Mouse (Mus musculus) gonadal fat pad, adult 2 months (tissue): ENCODE data around the gene Ece1. TPM values are rescaled to one million over a fixed set of nuclear protein-coding genes. Genes with fewer than 3 reads are reported as not detected.

ENCODE experiments used
- DNase-seq: peaks from one replicate; pipeline ENCODE4 v3.0.0-alpha.2; 2012; ENCODE audit warnings: low read depth
- polyA plus RNA-seq: library from polyadenylated mRNA; depleted of rRNA; stranded (reverse); fragments of >200 nt; gene quantifications from 2 replicates; pipeline ENCODE4 v1.2.3, GENCODE M21; 2012

The Ece1 gene
- polyA plus RNA-seq, 1 experiment = 21.3 TPM

DNA sequence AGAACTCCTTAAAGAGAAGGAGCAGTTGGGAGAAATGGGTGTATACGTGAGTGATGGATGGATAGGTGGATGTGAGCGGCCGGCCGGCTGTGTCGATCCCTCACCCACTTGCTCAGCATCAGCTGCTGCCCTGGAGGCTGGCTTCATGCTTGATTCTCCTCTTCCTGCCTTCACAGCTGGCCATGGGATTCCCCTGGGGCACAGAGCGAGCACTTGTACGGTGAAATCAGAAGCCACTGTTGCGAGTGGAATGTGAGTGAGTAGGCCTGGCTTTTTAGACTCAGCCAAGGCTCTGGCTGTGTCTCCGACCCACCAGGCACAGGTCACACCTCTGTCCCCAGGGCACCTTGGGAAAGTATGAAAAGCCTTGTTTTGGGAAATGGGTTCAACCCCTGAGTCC is 20.6 kb downstream of the Ece1 start:
- no peak for DNase-seq

DNA sequence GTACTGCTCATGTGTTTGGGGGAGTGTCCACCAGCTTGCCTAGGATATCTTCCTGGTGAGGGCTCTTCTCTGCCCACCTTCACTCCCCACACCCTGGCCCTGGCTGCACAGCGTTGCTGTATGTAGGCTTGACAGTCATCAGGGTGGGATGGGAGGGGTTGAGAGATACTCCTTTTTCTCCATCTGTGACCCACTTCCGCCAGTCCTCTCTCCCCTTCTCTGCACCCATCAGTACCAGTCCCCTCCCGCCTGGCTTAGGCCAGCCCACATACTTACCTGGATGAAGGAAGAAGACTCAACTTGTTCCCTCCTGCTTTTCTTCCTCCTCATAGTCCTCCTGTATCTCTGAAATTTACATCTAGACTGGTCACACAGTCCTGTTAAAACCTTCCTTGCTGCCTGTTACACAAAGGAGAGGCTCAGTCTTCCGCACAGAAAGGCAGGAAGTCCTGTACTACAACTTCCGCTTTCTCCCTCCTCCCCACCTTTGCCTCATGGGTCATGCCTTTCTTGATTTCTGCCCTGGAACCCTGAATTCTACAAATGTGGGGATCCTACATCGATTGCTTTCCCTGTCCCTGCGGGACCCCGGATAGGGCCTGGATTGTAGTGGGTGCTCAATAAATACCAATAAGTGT is 21.6 kb downstream of the Ece1 start:
- no peak for DNase-seq

GRCm38 (mm10) chr4:137887337-137887992 is 25.4 kb downstream of the Ece1 start:
- no peak for DNase-seq

DNA sequence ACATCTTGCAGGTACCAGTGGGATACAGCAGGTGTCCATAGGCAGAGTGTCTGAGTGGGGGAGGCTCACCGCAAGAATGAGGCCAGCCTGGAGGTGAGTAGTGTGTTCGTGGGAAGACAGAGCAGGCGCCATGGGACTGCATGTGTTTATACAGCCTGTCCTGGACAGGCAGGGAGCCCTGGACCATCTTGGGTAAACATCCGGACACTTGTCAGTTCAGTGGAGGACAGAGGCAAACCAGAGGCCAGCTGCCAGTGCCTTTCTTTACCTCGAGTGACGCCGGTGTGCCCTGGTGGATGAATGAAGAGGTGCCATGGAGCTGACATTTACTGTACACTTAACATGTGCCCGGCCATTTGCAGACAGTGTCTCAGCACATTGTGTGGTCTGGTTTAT is 26.0 kb downstream of the Ece1 start:
- DNase-seq = no peak

- no peak for DNase-seq
Measured at GRCm38 (mm10) chr4:137890596-137890995, 28.6 kb downstream of the Ece1 start.

DNA sequence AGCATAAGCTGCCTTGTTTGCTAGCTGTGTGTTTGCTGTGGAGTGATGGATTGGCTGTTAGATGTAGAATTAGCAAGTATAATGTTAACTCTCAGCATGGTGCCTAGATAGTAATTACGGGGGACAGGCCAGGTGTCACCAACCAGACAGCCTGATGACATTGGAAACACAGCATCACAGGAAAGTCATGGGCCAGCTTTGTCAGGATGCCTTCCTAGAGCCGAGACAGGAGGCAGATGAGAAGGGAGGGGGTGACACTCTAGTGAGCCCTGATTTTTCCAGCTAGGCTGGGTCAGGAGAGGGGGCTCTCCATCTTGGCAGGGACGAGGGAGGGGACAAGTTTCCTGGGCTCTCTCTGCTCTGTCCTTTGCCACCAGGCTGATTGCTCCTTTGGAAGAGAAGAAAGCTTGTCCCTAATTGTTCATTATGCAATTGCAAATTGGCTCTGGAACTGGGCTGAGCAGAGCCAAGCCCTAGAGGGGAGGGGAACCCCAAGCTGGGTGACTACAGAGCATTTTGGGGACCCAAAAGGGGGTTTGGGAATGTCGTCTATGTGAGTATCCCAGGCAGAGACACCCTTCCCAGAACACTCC is 29.6 kb downstream of the Ece1 start:
- no peak for DNase-seq

- no peak for DNase-seq
Measured at GRCm38 (mm10) chr4:137892713-137893242, 30.7 kb downstream of the Ece1 start.

DNA sequence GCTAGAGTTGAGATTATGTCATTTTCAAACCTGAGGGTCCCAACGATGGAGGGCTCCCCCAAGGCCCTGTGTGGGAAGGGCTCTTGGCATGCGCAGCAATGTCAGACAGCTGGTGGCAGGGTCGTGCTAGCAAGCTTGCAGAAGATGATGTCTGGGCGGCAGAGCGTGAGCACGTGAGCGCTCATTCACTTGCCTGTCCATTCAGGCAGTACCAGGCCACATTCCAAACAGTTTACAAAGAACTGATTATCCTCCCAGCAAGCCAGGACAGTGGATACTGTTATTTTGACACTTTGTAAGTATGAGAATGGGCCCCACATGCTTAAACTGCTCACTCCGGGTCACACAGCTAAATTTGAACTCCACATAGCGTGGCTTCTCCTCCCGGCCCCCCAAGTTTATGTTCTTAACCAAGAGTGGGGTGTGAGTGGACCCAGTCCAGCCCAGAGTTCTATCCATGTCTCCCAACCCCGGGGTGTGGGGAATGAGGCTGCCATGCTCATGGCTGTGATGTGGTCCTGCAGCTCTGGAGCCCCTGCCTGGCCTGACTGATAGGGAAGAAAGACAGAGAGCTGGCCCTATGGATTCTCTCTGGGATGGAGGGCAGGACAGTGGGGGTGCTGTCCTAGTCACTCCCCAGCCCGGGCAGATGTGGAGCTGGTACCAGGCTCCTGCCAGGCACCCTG is 34.7 kb downstream of the Ece1 start:
- no peak for DNase-seq

- DNase-seq = no peak
Measured at GRCm38 (mm10) chr4:137897298-137897612, 35.2 kb downstream of the Ece1 start.

- no peak for DNase-seq
Measured at GRCm38 (mm10) chr4:137898490-137898889, 36.5 kb downstream of the Ece1 start.

DNA sequence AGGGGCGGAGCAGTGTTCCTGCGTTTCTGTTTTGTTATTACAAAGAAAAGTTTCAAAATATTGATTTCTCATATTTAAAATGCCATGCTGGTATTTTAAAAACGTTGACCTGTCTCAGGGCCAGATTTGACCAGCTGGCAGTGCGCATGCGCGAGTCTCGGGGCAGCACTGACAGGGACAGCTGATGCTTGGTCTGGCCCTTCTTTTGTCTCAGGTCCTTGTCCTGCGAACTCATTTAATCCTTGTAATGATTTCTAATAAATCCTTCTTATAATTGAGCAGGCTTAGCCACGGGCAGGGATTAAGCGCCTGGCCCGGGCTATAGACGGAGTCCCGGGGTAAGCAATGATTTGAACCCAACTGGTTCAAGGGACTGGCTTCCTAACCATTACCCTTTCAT is 40.2 kb downstream of the Ece1 start:
- DNase-seq = no peak

- no peak for DNase-seq
Measured at GRCm38 (mm10) chr4:137902873-137903272, 40.8 kb downstream of the Ece1 start.

GRCm38 (mm10) chr4:137904956-137905551 is 43.0 kb downstream of the Ece1 start:
- no peak for DNase-seq

GRCm38 (mm10) chr4:137907979-137908378 is 45.9 kb downstream of the Ece1 start:
- no peak for DNase-seq

GRCm38 (mm10) chr4:137908489-137908888 is 46.5 kb downstream of the Ece1 start:
- no peak for DNase-seq

- DNase-seq = no peak
Measured at GRCm38 (mm10) chr4:137908915-137909314, 46.9 kb downstream of the Ece1 start.

- no peak for DNase-seq
Measured at GRCm38 (mm10) chr4:137909471-137909870, 47.4 kb downstream of the Ece1 start.

DNA sequence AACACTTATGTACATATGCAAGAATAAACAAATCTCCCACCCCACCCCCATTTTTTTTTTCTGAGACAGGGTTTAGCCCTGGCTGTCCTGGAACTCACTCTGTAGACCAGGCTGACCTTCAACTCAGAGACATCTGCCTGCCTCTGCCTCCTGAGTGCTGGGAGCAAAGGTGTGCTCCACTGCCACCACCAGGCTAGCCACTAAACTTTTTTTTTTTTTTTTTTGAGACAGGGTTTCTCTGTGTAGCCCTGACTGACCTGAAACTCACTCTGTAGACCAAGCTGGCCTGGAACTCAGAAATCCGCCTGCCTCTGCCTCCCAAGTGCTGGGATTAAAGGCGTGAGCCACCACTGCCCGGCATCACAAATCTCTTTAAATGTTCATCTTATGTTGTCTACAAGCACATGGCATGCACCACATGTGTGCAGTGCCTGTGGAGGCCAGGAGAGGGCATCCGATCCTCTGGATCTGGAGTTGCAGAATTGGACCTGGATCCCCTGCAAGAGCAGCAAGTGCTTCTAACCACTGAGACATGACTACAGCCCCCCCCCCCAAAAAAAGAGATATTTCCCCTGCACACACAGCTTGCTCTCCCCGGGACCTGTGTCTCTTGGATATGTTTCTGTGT is 48.5 kb downstream of the Ece1 start:
- no peak for DNase-seq

- DNase-seq = no peak
Measured at GRCm38 (mm10) chr4:137911657-137912056, 49.6 kb downstream of the Ece1 start.

DNA sequence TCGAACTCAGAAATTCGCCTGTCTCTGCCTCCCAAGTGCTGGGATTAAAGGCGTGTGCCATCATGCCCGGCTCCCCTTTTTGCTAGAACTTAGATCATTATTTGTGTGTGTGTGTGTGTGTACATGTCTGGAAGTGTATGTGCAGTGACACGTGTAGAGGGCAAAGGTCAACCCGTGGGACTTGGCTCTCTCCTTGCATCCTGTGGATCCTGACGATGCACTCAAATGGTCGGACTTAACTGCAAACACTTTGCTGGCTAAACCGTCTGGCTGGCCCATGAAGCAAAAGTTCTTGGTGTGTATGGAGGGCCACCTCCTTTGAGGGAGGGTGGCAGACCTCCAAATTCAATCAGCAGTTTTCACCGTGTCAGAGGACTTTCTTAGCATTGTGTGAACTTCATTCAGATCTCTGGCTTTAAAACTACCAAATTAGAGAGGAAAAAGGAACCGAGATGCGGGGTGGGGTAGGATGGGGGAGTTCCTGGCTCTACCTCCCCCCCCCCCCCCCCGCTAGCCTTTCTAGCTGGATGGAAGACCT is 50.8 kb downstream of the Ece1 start:
- no peak for DNase-seq

DNA sequence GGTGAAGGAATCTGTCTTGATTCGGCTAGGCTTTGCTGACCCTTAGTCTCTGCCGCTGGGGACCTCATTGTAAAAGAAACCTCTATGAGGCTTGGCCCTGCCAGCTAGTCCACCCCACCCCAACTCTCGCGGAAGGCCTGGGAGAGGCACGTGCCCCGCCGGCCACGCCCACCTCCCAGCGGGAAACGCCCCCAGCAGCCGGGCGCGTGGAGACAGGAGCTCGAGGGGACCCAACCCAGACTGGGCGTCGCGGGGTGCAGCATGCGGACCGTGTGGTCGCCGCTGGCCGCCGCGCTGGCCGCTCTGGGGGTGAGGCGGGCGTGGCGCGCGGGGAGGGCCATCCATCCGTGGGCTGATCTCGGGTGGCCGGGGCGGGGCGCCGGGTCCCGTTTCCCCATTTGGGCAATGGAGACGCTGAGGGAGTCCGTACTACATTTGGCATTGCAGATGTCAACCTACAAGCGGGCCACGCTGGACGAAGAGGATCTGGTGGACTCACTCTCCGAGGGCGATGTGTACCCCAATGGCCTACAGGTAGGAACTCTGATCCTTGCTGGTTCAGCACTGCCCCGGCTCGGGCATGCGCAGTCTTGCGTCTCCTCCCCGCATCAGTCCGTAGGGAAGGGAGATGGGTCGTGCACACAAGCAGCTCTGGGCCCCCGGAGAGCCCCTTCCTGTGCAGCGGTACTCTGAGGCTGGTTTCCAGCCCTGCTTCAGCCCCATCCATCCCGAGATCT is 51.5 kb downstream of the Ece1 start:
- DNase-seq = no peak
